Mouse (Mus musculus): ENCODE results near the gene Trpc2.

Gene Trpc2

GRCm38 (mm10) chr7:102102241-102102640, 19.3 kb downstream of the Trpc2 start:
- DNase-seq (ENCODE audit: low read depth, low spot score), result no peak

- DNase-seq (ENCODE audit: low read depth, low spot score), result no peak
Observed at GRCm38 (mm10) chr7:102102696-102103095, 19.8 kb downstream of the Trpc2 start.

- DNase-seq (ENCODE audit: low read depth, low spot score), result no peak
Observed at GRCm38 (mm10) chr7:102103555-102103954, 20.6 kb downstream of the Trpc2 start.

GRCm38 (mm10) chr7:102104126-102104525, 21.2 kb downstream of the Trpc2 start:
- DNase-seq (ENCODE audit: low read depth, low spot score), result no peak

- no peak for DNase-seq (ENCODE audit: low read depth, low spot score)
Observed at GRCm38 (mm10) chr7:102106700-102107141, 23.8 kb downstream of the Trpc2 start.

- DNase-seq (ENCODE audit: low read depth, low spot score), result no peak
Observed at GRCm38 (mm10) chr7:102108206-102108605, 25.3 kb downstream of the Trpc2 start.

- no peak for DNase-seq (ENCODE audit: low read depth, low spot score)
Observed at GRCm38 (mm10) chr7:102109171-102109570, 26.3 kb downstream of the Trpc2 start, which contains the start of gene Art5. Gene Art5, minus strand, starts transcription at chr7:102109489.

- DNase-seq (ENCODE audit: low read depth, low spot score), result no peak
Observed at GRCm38 (mm10) chr7:102109746-102110145, 26.8 kb downstream of the Trpc2 start.

- DNase-seq (ENCODE audit: low read depth, low spot score), result no peak
Observed at GRCm38 (mm10) chr7:102113151-102113729, 30.3 kb downstream of the Trpc2 start.

GRCm38 (mm10) chr7:102116579-102117331, 33.8 kb downstream of the Trpc2 start, which contains the start of gene Chrna10:
Gene Chrna10, minus strand, starts transcription at chr7:102116828.
- no peak for DNase-seq (ENCODE audit: low read depth, low spot score)

- no peak for DNase-seq (ENCODE audit: low read depth, low spot score)
Observed at GRCm38 (mm10) chr7:102117382-102117781, 34.5 kb downstream of the Trpc2 start.

- no peak for DNase-seq (ENCODE audit: low read depth, low spot score)
Observed at GRCm38 (mm10) chr7:102120326-102120725, 37.4 kb downstream of the Trpc2 start.

GRCm38 (mm10) chr7:102132395-102132794, 49.5 kb downstream of the Trpc2 start:
- DNase-seq (ENCODE audit: low read depth, low spot score), result no peak

- no peak for DNase-seq (ENCODE audit: low read depth, low spot score)
Observed at GRCm38 (mm10) chr7:102137464-102137863, 54.5 kb downstream of the Trpc2 start.

GRCm38 (mm10) chr7:102137898-102138297, 55.0 kb downstream of the Trpc2 start:
- DNase-seq (ENCODE audit: low read depth, low spot score), result no peak
